26 mouse cellular contexts compared by ENCODE assay signal in genomic region chr17:63704991-63705390, GRCm38 (mm10).
DNase-seq lines count a peak whose midpoint lies in the region; ATAC-seq and TF ChIP-seq lines count a peak whose summit lies in the region.
"Had no signal": no experiment of that assay in that cellular context is flagged by ENCODE, and none has a peak within 500 bp of the region (broad histone marks: within the 10 kb centered on the region; RNA-seq: fewer than 3 reads in every experiment).

No protein-coding gene starts in this region.

- peak overlapping the region; percentile 97 for H3K27ac ChIP-seq in embryonic fibroblast, embryonic 13.5 days (ENCODE audit: insufficient read depth, low read length)
- no peak overlapping the region for H3K27ac ChIP-seq in midbrain, embryonic 16.5 days (ENCODE audit: low read length)
- H3K27ac ChIP-seq: embryonic facial prominence, embryonic 13.5 days; embryonic facial prominence, embryonic 15.5 days; forebrain, embryonic 13.5 days; forebrain, embryonic 15.5 days had no signal

- no peaks in the 10 kb centered on the region for H3K27me3 ChIP-seq in midbrain, embryonic 16.5 days (ENCODE audit: control insufficient read depth, insufficient read depth, low read depth, low read length)
- H3K27me3 ChIP-seq: CH12.LX; embryonic facial prominence, embryonic 13.5 days; embryonic facial prominence, embryonic 15.5 days; forebrain, embryonic 13.5 days; forebrain, embryonic 15.5 days; Patski had no signal

- H3K4me2 ChIP-seq in midbrain, embryonic 16.5 days (ENCODE audit: low read length), result no peak overlapping the region
- H3K4me2 ChIP-seq: embryonic facial prominence, embryonic 13.5 days; embryonic facial prominence, embryonic 15.5 days; forebrain, embryonic 13.5 days; forebrain, embryonic 15.5 days had no signal

- DNase-seq in heart, adult 11 months, result peak; percentile 36
- no peak for DNase-seq in heart, adult 9 months (ENCODE audit: low spot score in 2 of 2)
- peak; percentile 14 for DNase-seq in Muller cell, postnatal 12 days (ENCODE audit: inconsistent ontology term)
- no peak for DNase-seq in cerebellum, adult 8-10 months
- DNase-seq: adrenal gland, adult 8-10 months; adrenal gland, postnatal 14 days; adrenal gland, postnatal 36 days; B cell, adult 2 months; cerebellum, adult 11-12 months; cerebellum, adult 2 months; cerebellum, adult 9-11 months; cerebellum, postnatal 14 days; cerebellum, postnatal 36 days; embryo, embryonic 11 days; forebrain, postnatal 0 days had no signal

- ATAC-seq in midbrain, embryonic 16.5 days, result no peak
- ATAC-seq: activated CD4-positive, CD25-positive, alpha-beta regulatory T cell, adult 4 months; CD4-positive, CD25-positive, alpha-beta regulatory T cell, adult 4 months; forebrain, embryonic 13.5 days; forebrain, embryonic 15.5 days; forebrain, postnatal 0 days; Patski had no signal

- no peak overlapping the region for H3K9ac ChIP-seq in midbrain, embryonic 16.5 days (ENCODE audit: low read depth, low read length)
- H3K9ac ChIP-seq: embryonic facial prominence, embryonic 13.5 days; embryonic facial prominence, embryonic 15.5 days; forebrain, embryonic 13.5 days; forebrain, embryonic 15.5 days; forebrain, postnatal 0 days had no signal

- WGBS in midbrain, embryonic 16.5 days, result 94% methylated on average over 3 of the region's 3 CpGs

- peaks cover 5% of the 10 kb centered on the region; the same call in 1 of the 2 replicates for H3K4me1 ChIP-seq in embryonic fibroblast, embryonic 13.5 days (ENCODE audit: control insufficient read depth, insufficient read depth, low read length)
- H3K4me1 ChIP-seq in midbrain, embryonic 16.5 days (ENCODE audit: control insufficient read depth, insufficient read depth, low read length), result no peaks in the 10 kb centered on the region
- H3K4me1 ChIP-seq: embryonic facial prominence, embryonic 13.5 days; embryonic facial prominence, embryonic 15.5 days; forebrain, embryonic 13.5 days; forebrain, embryonic 15.5 days had no signal

- no peak overlapping the region for H3K4me3 ChIP-seq in embryonic fibroblast, embryonic 13.5 days (ENCODE audit: insufficient read depth, low read length)
- H3K4me3 ChIP-seq in midbrain, embryonic 16.5 days (ENCODE audit: low read depth, low read length), result no peak overlapping the region
- H3K4me3 ChIP-seq: embryonic facial prominence, embryonic 13.5 days; embryonic facial prominence, embryonic 15.5 days; forebrain, embryonic 13.5 days; forebrain, embryonic 15.5 days had no signal

- TF ChIP-seq POLR2A in embryonic fibroblast, embryonic 13.5 days (IDR thresholded peaks at IDR 0.05; ENCODE audit: low read depth, low read length), result no peak

- no peak for TF ChIP-seq CTCF in embryonic fibroblast, embryonic 13.5 days (IDR thresholded peaks at IDR 0.05; ENCODE audit: borderline replicate concordance, insufficient read depth, low read length)

- H3K9me3 ChIP-seq in midbrain, embryonic 16.5 days (replicated peaks; ENCODE audit: control insufficient read depth, low read length, poor library complexity, severe bottlenecking), result 0 out of 2 replicates have a peak, but pooled peaks cover 3% of the 10 kb centered on the region
- H3K9me3 ChIP-seq: embryonic facial prominence, embryonic 13.5 days; embryonic facial prominence, embryonic 15.5 days; forebrain, embryonic 13.5 days; forebrain, embryonic 15.5 days had no signal

- no peaks in the 10 kb centered on the region for H3K36me3 ChIP-seq in midbrain, embryonic 16.5 days (ENCODE audit: control insufficient read depth, insufficient read depth, low read length)
- H3K36me3 ChIP-seq: embryonic facial prominence, embryonic 13.5 days; embryonic facial prominence, embryonic 15.5 days; forebrain, embryonic 15.5 days; G1E had no signal

Comparison
In these comparisons a context has a peak if more than half of its experiments do, and no peak if none do; other contexts are left out.
1. DNase-seq: peak in heart, adult 11 months (single experiment) and Muller cell, postnatal 12 days (single experiment); none in heart, adult 9 months (0 of 2) and cerebellum, adult 8-10 months (single experiment).